Mouse (Mus musculus): Measurements from ENCODE around the gene Khdc1a. TPM values are rescaled to one million over a fixed set of nuclear protein-coding genes. Genes with fewer than 3 reads are reported as not detected.

Gene Khdc1a
- not detected in 2 replicates for polyA plus RNA-seq (2014; fragmentation: Nextera tagmentation; extraction: Ambion mirVana)

- H3K9me3 ChIP-seq (ENCODE audit: control insufficient read depth, low read length) = no peaks in the 10 kb centered on the region
- no peak within 1 kb of the TSS for H3K27ac ChIP-seq
- ATAC-seq (ENCODE audit: low FRiP score) = no peak
- H3K4me3 ChIP-seq (replicated peaks; ENCODE audit: low read length) = no peak within 1 kb of the TSS
- H3K9ac ChIP-seq = no peak within 1 kb of the TSS
- DNase-seq (ENCODE audit: low spot score) = no peak
- H3K4me2 ChIP-seq (replicated peaks) = no peak within 1 kb of the TSS
- no peaks in the 10 kb centered on the region for H3K4me1 ChIP-seq (replicated peaks; ENCODE audit: control insufficient read depth, insufficient read depth, low read length)
- no peaks in the 10 kb centered on the region for H3K36me3 ChIP-seq (replicated peaks; ENCODE audit: control insufficient read depth, insufficient read depth)
- WGBS = 75% methylated on average over 2 of the region's 2 CpGs
- H3K27me3 ChIP-seq (ENCODE audit: control insufficient read depth, insufficient read depth, low read length) = no peaks in the 10 kb centered on the region
Measured at GRCm38 (mm10) chr1:21349341-21349740, at the start of gene Khdc1a. TSS of gene Khdc1a (plus strand) at chr1:21349641.

- no peak for ATAC-seq (ENCODE audit: low FRiP score)
- DNase-seq (ENCODE audit: low spot score) = no peak
- Histone ChIP-seq H3K27me3 (ENCODE audit: control insufficient read depth, insufficient read depth, low read length) (no peaks in the 10 kb centered on the region), H3K4me1 (replicated peaks; ENCODE audit: control insufficient read depth, insufficient read depth, low read length) (no peaks in the 10 kb centered on the region), H3K27ac (no peak overlapping the region), H3K9me3 (ENCODE audit: control insufficient read depth, low read length) (no peaks in the 10 kb centered on the region), H3K4me3 (replicated peaks; ENCODE audit: low read length) (no peak overlapping the region), H3K36me3 (replicated peaks; ENCODE audit: control insufficient read depth, insufficient read depth) (no peaks in the 10 kb centered on the region), H3K4me2 (replicated peaks) (no peak overlapping the region), H3K9ac (no peak overlapping the region)
- WGBS = 59% methylated on average over 3 of the region's 3 CpGs
Measured at GRCm38 (mm10) chr1:21299826-21300225, 49.6 kb upstream of the Khdc1a start.

- no peaks in the 10 kb centered on the region for H3K4me1 ChIP-seq (replicated peaks; ENCODE audit: control insufficient read depth, insufficient read depth, low read length)
- no peak for DNase-seq (ENCODE audit: low spot score)
- H3K4me2 ChIP-seq (replicated peaks) = no peak overlapping the region
- H3K9me3 ChIP-seq (ENCODE audit: control insufficient read depth, low read length) = no peaks in the 10 kb centered on the region
- no peak overlapping the region for H3K27ac ChIP-seq
- H3K9ac ChIP-seq = no peak overlapping the region
- 80% methylated on average over 3 of the region's 3 CpGs for WGBS
- ATAC-seq (ENCODE audit: low FRiP score) = no peak
- H3K4me3 ChIP-seq (replicated peaks; ENCODE audit: low read length) = no peak overlapping the region
- no peaks in the 10 kb centered on the region for H3K27me3 ChIP-seq (ENCODE audit: control insufficient read depth, insufficient read depth, low read length)
- no peaks in the 10 kb centered on the region for H3K36me3 ChIP-seq (replicated peaks; ENCODE audit: control insufficient read depth, insufficient read depth)
Measured at GRCm38 (mm10) chr1:21301686-21302085, 47.8 kb upstream of the Khdc1a start.

GRCm38 (mm10) chr1:21304174-21304573 lies 45.3 kb upstream of the Khdc1a start:
- ATAC-seq (ENCODE audit: low FRiP score) (no peak), DNase-seq (ENCODE audit: low spot score) (no peak)
- Histone ChIP-seq H3K27me3 (ENCODE audit: control insufficient read depth, insufficient read depth, low read length) (no peaks in the 10 kb centered on the region), H3K9me3 (ENCODE audit: control insufficient read depth, low read length) (no peaks in the 10 kb centered on the region), H3K27ac (no peak overlapping the region), H3K4me1 (replicated peaks; ENCODE audit: control insufficient read depth, insufficient read depth, low read length) (no peaks in the 10 kb centered on the region), H3K4me3 (replicated peaks; ENCODE audit: low read length) (no peak overlapping the region), H3K36me3 (replicated peaks; ENCODE audit: control insufficient read depth, insufficient read depth) (no peaks in the 10 kb centered on the region), H3K9ac (no peak overlapping the region), H3K4me2 (replicated peaks) (no peak overlapping the region)
- 83% methylated on average over 3 of the region's 3 CpGs for WGBS

GRCm38 (mm10) chr1:21304646-21305045 lies 44.8 kb upstream of the Khdc1a start:
- Histone ChIP-seq H3K4me1 (replicated peaks; ENCODE audit: control insufficient read depth, insufficient read depth, low read length) (no peaks in the 10 kb centered on the region), H3K4me3 (replicated peaks; ENCODE audit: low read length) (no peak overlapping the region), H3K36me3 (replicated peaks; ENCODE audit: control insufficient read depth, insufficient read depth) (no peaks in the 10 kb centered on the region), H3K4me2 (replicated peaks) (no peak overlapping the region), H3K9ac (no peak overlapping the region), H3K9me3 (ENCODE audit: control insufficient read depth, low read length) (no peaks in the 10 kb centered on the region), H3K27me3 (ENCODE audit: control insufficient read depth, insufficient read depth, low read length) (no peaks in the 10 kb centered on the region), H3K27ac (no peak overlapping the region)
- DNase-seq (ENCODE audit: low spot score) (no peak), ATAC-seq (ENCODE audit: low FRiP score) (no peak)
- 95% methylated on average over 4 of the region's 4 CpGs for WGBS

- 94% methylated on average over 3 of the region's 3 CpGs for WGBS
- no peaks in the 10 kb centered on the region for H3K9me3 ChIP-seq (ENCODE audit: control insufficient read depth, low read length)
- ATAC-seq (ENCODE audit: low FRiP score) = no peak
Measured at GRCm38 (mm10) chr1:21305443-21305842, 44.0 kb upstream of the Khdc1a start.

GRCm38 (mm10) chr1:21314336-21314735 lies 35.1 kb upstream of the Khdc1a start:
- H3K27me3 ChIP-seq (ENCODE audit: control insufficient read depth, insufficient read depth, low read length) = no peaks in the 10 kb centered on the region
- ATAC-seq (ENCODE audit: low FRiP score) (no peak), DNase-seq (ENCODE audit: low spot score) (no peak)
- 84% methylated on average over 2 of the region's 2 CpGs for WGBS
- no peaks in the 10 kb centered on the region for H3K36me3 ChIP-seq (replicated peaks; ENCODE audit: control insufficient read depth, insufficient read depth)
- no peak overlapping the region for H3K9ac ChIP-seq
- H3K4me3 ChIP-seq (replicated peaks; ENCODE audit: low read length) = no peak overlapping the region
- H3K4me1 ChIP-seq (replicated peaks; ENCODE audit: control insufficient read depth, insufficient read depth, low read length) = no peaks in the 10 kb centered on the region
- no peak overlapping the region for H3K4me2 ChIP-seq (replicated peaks)
- no peaks in the 10 kb centered on the region for H3K9me3 ChIP-seq (ENCODE audit: control insufficient read depth, low read length)
- H3K27ac ChIP-seq = no peak overlapping the region

More at GRCm38 (mm10) chr1:21305443-21305842, 44.0 kb upstream of the Khdc1a start:
- H3K27ac ChIP-seq = no peak overlapping the region
- no peak overlapping the region for H3K4me3 ChIP-seq (replicated peaks; ENCODE audit: low read length)
- H3K27me3 ChIP-seq (ENCODE audit: control insufficient read depth, insufficient read depth, low read length) = no peaks in the 10 kb centered on the region
- H3K9ac ChIP-seq = no peak overlapping the region
- H3K36me3 ChIP-seq (replicated peaks; ENCODE audit: control insufficient read depth, insufficient read depth) = no peaks in the 10 kb centered on the region
- H3K4me1 ChIP-seq (replicated peaks; ENCODE audit: control insufficient read depth, insufficient read depth, low read length) = no peaks in the 10 kb centered on the region
- no peak for DNase-seq (ENCODE audit: low spot score)
- H3K4me2 ChIP-seq (replicated peaks) = no peak overlapping the region

- Histone ChIP-seq H3K9me3 (ENCODE audit: control insufficient read depth, low read length) (no peaks in the 10 kb centered on the region), H3K36me3 (replicated peaks; ENCODE audit: control insufficient read depth, insufficient read depth) (no peaks in the 10 kb centered on the region), H3K4me3 (replicated peaks; ENCODE audit: low read length) (no peak overlapping the region), H3K27me3 (ENCODE audit: control insufficient read depth, insufficient read depth, low read length) (no peaks in the 10 kb centered on the region), H3K4me2 (replicated peaks) (no peak overlapping the region), H3K9ac (no peak overlapping the region), H3K27ac (no peak overlapping the region), H3K4me1 (replicated peaks; ENCODE audit: control insufficient read depth, insufficient read depth, low read length) (no peaks in the 10 kb centered on the region)
- DNase-seq (ENCODE audit: low spot score) = no peak
- 93% methylated on average over 2 of the region's 2 CpGs for WGBS
- no peak for ATAC-seq (ENCODE audit: low FRiP score)
Measured at GRCm38 (mm10) chr1:21315756-21316155, 33.7 kb upstream of the Khdc1a start.

- no peaks in the 10 kb centered on the region for H3K27me3 ChIP-seq (ENCODE audit: control insufficient read depth, insufficient read depth, low read length)
- WGBS = 76% methylated on average over 2 of the region's 2 CpGs
- DNase-seq (ENCODE audit: low spot score) (no peak), ATAC-seq (ENCODE audit: low FRiP score) (no peak)
- H3K9me3 ChIP-seq (ENCODE audit: control insufficient read depth, low read length) = no peaks in the 10 kb centered on the region
- H3K36me3 ChIP-seq (replicated peaks; ENCODE audit: control insufficient read depth, insufficient read depth) = no peaks in the 10 kb centered on the region
- no peak overlapping the region for H3K4me2 ChIP-seq (replicated peaks)
- H3K27ac ChIP-seq = no peak overlapping the region
- no peaks in the 10 kb centered on the region for H3K4me1 ChIP-seq (replicated peaks; ENCODE audit: control insufficient read depth, insufficient read depth, low read length)
- no peak overlapping the region for H3K4me3 ChIP-seq (replicated peaks; ENCODE audit: low read length)
- no peak overlapping the region for H3K9ac ChIP-seq
Measured at GRCm38 (mm10) chr1:21316305-21316704, 33.1 kb upstream of the Khdc1a start.

- no peak overlapping the region for H3K4me2 ChIP-seq (replicated peaks)
- H3K9me3 ChIP-seq (ENCODE audit: control insufficient read depth, low read length) = no peaks in the 10 kb centered on the region
- no peak overlapping the region for H3K4me3 ChIP-seq (replicated peaks; ENCODE audit: low read length)
- no peak overlapping the region for H3K9ac ChIP-seq
- H3K36me3 ChIP-seq (replicated peaks; ENCODE audit: control insufficient read depth, insufficient read depth) = no peaks in the 10 kb centered on the region
- no peak overlapping the region for H3K27ac ChIP-seq
- no peaks in the 10 kb centered on the region for H3K27me3 ChIP-seq (ENCODE audit: control insufficient read depth, insufficient read depth, low read length)
- no peak for DNase-seq (ENCODE audit: low spot score)
- H3K4me1 ChIP-seq (replicated peaks; ENCODE audit: control insufficient read depth, insufficient read depth, low read length) = no peaks in the 10 kb centered on the region
- no peak for ATAC-seq (ENCODE audit: low FRiP score)
Measured at GRCm38 (mm10) chr1:21318202-21318601, 31.2 kb upstream of the Khdc1a start.

All from hindbrain, embryonic 14.5 days (tissue).